Comparison of ENCODE assay signal across 8 mouse cellular contexts in genomic region chr14:22905741-22906667, GRCm38 (mm10).
DNase-seq lines count a peak whose midpoint lies in the region; ATAC-seq lines count a peak whose summit lies in the region.
"Had no signal": no experiment of that assay in that cellular context is flagged by ENCODE, and none has a peak within 500 bp of the region (broad histone marks: within the 10 kb centered on the region; RNA-seq: fewer than 3 reads in every experiment).

No protein-coding gene starts in this region.

- no peaks in the 10 kb centered on the region for H3K27me3 ChIP-seq in kidney, embryonic 16.5 days (ENCODE audit: insufficient read depth, low read length)
- H3K27me3 ChIP-seq in neural tube, embryonic 15.5 days (replicated peaks), result no peaks in the 10 kb centered on the region
- no peaks in the 10 kb centered on the region for H3K27me3 ChIP-seq in intestine, embryonic 15.5 days (replicated peaks)
- H3K27me3 ChIP-seq: midbrain, embryonic 12.5 days had no signal

- H3K4me1 ChIP-seq in kidney, embryonic 16.5 days (ENCODE audit: insufficient read depth, low read length), result peaks cover 14% of the 10 kb centered on the region; the same call in 1 of the 2 replicates
- H3K4me1 ChIP-seq in neural tube, embryonic 15.5 days, result peaks cover 22% of the 10 kb centered on the region
- H3K4me1 ChIP-seq in intestine, embryonic 15.5 days (replicated peaks), result no peaks in the 10 kb centered on the region

- no peaks in the 10 kb centered on the region for H3K36me3 ChIP-seq in kidney, embryonic 16.5 days (ENCODE audit: insufficient read depth, low read length)
- no peaks in the 10 kb centered on the region for H3K36me3 ChIP-seq in neural tube, embryonic 15.5 days
- H3K36me3 ChIP-seq in intestine, embryonic 15.5 days, result no peaks in the 10 kb centered on the region
- H3K36me3 ChIP-seq: midbrain, embryonic 12.5 days had no signal

- H3K4me2 ChIP-seq in kidney, embryonic 16.5 days (replicated peaks; ENCODE audit: low read depth, low read length), result no peak overlapping the region
- no peak overlapping the region for H3K4me2 ChIP-seq in neural tube, embryonic 15.5 days
- no peak overlapping the region for H3K4me2 ChIP-seq in intestine, embryonic 15.5 days (replicated peaks)
- H3K4me2 ChIP-seq: midbrain, embryonic 12.5 days had no signal

- peak overlapping the region; percentile 26; the same call in 1 of the 2 replicates for H3K27ac ChIP-seq in kidney, embryonic 16.5 days (ENCODE audit: low read length)
- peak overlapping the region; percentile 60 for H3K27ac ChIP-seq in neural tube, embryonic 15.5 days (replicated peaks)
- no peak overlapping the region for H3K27ac ChIP-seq in intestine, embryonic 15.5 days
- H3K27ac ChIP-seq: midbrain, embryonic 12.5 days had no signal

- no peak overlapping the region for H3K9ac ChIP-seq in kidney, embryonic 16.5 days (replicated peaks; ENCODE audit: low read length)
- no peak overlapping the region for H3K9ac ChIP-seq in neural tube, embryonic 15.5 days (replicated peaks)
- no peak overlapping the region for H3K9ac ChIP-seq in intestine, embryonic 15.5 days
- H3K9ac ChIP-seq: midbrain, embryonic 12.5 days had no signal

- 58% methylated on average over 7 of the region's 7 CpGs for WGBS in kidney, embryonic 16.5 days
- 54% methylated on average over 7 of the region's 7 CpGs for WGBS in neural tube, embryonic 15.5 days
- WGBS in intestine, embryonic 15.5 days, result 60% methylated on average over 7 of the region's 7 CpGs

- H3K9me3 ChIP-seq in kidney, embryonic 16.5 days (ENCODE audit: low read length), result no peaks in the 10 kb centered on the region
- H3K9me3 ChIP-seq in neural tube, embryonic 15.5 days (replicated peaks), result no peaks in the 10 kb centered on the region
- no peaks in the 10 kb centered on the region for H3K9me3 ChIP-seq in intestine, embryonic 15.5 days
- H3K9me3 ChIP-seq: midbrain, embryonic 12.5 days had no signal

- peak; percentile 43; the same call in 1 of the 2 replicates for ATAC-seq in kidney, embryonic 16.5 days (ENCODE audit: low FRiP score, low TSS enrichment)
- peak; percentile 73; the same call in 1 of the 2 replicates for ATAC-seq in neural tube, embryonic 15.5 days (ENCODE audit: low FRiP score)
- no peak; the same call in 1 of the 2 replicates for ATAC-seq in intestine, embryonic 15.5 days

- no peak overlapping the region for H3K4me3 ChIP-seq in kidney, embryonic 16.5 days (ENCODE audit: low read length)
- no peak overlapping the region for H3K4me3 ChIP-seq in neural tube, embryonic 15.5 days (replicated peaks)
- no peak overlapping the region for H3K4me3 ChIP-seq in intestine, embryonic 15.5 days (replicated peaks)
- H3K4me3 ChIP-seq: midbrain, embryonic 12.5 days had no signal

- no peak for DNase-seq in kidney, adult 8-10 months
- DNase-seq in fibroblast of lung, adult 2 months (ENCODE audit: low read depth), result peak; percentile 73
- peak; percentile 5 to 8 for DNase-seq in layer of hippocampus, postnatal 36 days
- DNase-seq in T-cell, adult 2 months (ENCODE audit: low spot score), result no peak

Comparison
In these comparisons a context has a peak if more than half of its experiments do, and no peak if none do; other contexts are left out.
1. DNase-seq: peak in fibroblast of lung, adult 2 months (single experiment) and layer of hippocampus, postnatal 36 days (2 of 2); none in kidney, adult 8-10 months (0 of 2) and T-cell, adult 2 months (single experiment).